Mouse (Mus musculus): ENCODE results near the gene Gmpr2.

The Gmpr2 gene

DNA sequence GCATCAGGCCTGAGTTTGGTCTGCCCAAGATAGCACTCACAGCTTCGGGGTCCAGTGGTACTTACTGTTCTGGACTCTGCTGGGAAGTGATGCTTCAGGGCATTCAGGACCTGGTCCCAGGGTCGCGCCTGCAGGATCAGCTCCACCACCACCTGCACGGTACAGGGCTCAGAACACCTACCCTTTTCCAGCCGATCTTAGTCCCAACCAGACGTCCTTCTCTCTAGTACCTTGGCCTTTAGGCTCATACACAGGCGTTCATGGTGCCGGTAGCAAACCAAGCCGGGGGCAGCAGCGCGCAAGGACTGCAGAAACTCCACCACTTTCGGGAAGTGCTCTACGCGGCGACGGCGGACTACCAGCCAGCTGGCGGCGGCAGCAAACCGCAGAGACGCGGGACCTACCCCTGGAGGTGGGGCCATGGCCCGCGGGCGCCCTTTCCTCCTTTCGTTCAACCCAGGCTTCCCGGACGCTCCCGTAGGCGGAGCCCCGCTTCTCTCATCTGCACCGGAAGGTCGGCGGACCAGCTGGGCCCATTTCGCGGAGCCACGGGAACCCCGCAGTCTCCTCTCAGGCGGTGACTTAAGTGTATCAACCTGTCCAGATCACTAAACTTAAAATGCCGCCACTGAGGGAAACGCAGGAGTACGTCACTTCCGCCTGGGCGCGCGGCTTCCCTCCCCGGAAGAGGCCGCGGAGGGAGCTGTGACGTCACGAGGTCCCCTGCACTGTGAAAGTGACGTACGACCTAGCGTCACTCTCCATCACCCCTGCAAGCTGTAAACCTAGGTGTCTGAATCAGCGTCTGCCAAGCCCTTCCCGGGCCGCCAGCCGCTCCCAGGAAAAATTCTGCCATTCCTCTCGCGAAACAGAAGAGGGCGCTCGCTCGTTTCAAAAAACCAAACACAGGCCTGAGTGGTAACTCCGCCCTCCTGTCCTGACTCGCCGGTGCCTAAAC is 9.7 kb downstream of the Gmpr2 start, which contains the start of gene Tinf2:
TSS of gene Tinf2 (minus strand) at position 661 of the 958 bp plus-strand sequence.
- DNase-seq (ENCODE audit: low read depth, low spot score): peak; percentile 96

GRCm38 (mm10) chr14:55682118-55682493 is 10.4 kb downstream of the Gmpr2 start:
- DNase-seq (ENCODE audit: low read depth, low spot score): no peak

- DNase-seq (ENCODE audit: low read depth, low spot score): no peak
These were observed 17.7 kb downstream of the Gmpr2 start for GRCm38 (mm10) chr14:55689433-55689832.

- DNase-seq (ENCODE audit: low read depth, low spot score): no peak
These were observed 25.5 kb downstream of the Gmpr2 start for GRCm38 (mm10) chr14:55697226-55697625.

DNA sequence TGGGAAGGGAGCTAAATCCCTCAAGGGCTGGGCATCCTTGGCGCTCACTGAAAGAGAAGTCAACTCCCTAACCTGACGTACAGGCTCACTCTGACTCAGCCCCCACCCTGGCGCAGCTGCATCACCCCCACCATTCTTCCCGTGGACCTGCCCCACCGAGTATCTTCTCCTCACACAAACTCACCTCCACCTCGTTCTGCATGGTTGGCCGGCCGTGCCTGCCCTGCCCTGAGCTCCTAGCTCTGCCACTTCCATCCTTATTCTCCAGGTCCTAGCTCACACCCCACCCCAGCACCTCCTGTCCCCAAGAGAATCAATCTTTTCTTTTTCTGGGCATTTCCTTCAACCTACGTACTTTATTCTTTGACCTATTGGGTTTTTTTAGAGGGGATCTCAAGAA is 29.4 kb downstream of the Gmpr2 start:
- DNase-seq (ENCODE audit: low read depth, low spot score): no peak

GRCm38 (mm10) chr14:55702761-55703160 is 31.0 kb downstream of the Gmpr2 start:
- no peak for DNase-seq (ENCODE audit: low read depth, low spot score)

DNA sequence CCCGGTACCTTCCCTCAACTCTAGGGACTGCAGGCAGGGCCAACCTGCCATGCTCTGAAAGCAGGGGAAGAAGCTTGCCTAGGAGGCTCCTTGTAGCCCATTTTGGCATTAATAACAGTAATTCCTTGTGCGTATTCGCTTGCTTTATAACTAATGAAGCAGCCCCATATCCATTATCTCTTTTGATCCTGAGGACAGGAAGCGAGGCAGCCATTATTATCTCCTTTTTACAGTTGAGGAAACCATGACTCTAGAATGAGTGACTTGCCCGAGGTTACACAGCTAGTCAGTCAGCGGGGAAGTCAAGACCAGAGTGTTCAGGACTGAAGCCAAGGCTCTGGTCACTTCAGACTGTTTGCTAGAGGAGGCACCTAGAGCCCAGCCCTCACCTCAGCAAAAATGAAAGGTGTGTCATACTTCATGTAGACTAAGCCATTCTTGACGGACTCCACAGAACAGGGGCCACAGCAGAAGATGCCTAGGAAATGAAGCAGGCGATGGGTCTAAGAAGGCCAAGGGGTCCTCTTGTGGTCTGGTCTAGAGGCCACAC is 34.4 kb downstream of the Gmpr2 start:
- DNase-seq (ENCODE audit: low read depth, low spot score): no peak

- no peak for DNase-seq (ENCODE audit: low read depth, low spot score)
These were observed 35.7 kb downstream of the Gmpr2 start for GRCm38 (mm10) chr14:55707397-55707796.

DNA sequence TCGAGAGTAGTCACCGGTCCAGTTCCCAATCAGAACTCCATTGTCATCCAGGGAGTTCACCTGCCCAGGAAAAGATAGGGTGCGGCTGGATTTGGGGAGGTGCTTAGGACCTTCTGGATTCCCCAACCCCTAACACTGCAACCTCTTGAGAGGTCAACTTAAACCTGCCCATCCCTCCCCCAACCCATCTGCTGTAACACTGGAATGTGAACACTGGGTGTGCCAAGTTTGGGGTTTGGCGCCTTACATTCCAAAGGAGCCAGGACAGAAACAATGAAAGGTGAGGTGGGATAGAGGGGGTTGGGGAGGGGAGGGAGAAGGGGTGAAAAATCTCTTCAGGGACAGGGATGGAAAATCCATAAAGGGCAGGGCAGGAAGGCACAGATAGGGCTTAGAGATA is 37.8 kb downstream of the Gmpr2 start:
- no peak for DNase-seq (ENCODE audit: low read depth, low spot score)

GRCm38 (mm10) chr14:55711786-55712185 is 40.0 kb downstream of the Gmpr2 start:
- no peak for DNase-seq (ENCODE audit: low read depth, low spot score)

DNA sequence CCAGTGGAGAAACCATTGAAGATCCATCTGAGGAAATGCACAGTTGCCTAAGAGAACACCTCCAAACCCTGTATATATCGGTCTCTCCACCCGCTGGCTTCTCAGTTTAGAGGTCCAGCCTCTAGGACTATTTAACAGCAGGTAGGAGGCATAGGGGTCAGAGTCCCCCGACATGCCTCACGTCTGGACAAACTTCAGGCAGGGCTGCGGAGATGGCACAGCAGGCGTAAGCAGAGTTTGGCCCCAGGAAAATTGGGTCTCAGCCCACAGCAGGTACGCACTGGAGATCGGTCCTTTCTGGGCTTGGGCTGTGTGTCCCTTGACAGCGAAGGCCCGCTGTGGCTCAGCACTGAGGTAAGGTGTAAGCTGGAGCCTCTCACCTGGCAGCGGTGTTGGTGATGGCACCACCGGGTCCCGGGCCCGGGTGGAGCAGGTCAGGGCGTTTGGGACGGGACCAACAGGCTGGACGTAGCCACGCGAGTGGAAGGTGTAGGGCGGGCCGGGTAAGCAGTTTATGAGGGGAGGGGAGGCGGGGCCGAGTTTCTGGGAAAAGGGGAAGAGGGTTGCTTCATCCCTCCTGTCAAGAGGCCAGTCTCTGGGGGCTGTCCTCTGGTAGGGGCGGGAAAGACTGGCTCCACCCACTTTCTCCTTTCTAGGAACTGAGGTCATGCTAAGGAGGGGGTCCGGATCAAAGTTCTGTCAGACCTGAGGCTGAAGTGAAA is 41.4 kb downstream of the Gmpr2 start:
- DNase-seq (ENCODE audit: low read depth, low spot score): no peak

GRCm38 (mm10) chr14:55713729-55714122 is 42.0 kb downstream of the Gmpr2 start, which contains the start of gene Tgm1:
Tgm1 (minus strand) TSS chr14:55713926.
- DNase-seq (ENCODE audit: low read depth, low spot score): no peak

DNA sequence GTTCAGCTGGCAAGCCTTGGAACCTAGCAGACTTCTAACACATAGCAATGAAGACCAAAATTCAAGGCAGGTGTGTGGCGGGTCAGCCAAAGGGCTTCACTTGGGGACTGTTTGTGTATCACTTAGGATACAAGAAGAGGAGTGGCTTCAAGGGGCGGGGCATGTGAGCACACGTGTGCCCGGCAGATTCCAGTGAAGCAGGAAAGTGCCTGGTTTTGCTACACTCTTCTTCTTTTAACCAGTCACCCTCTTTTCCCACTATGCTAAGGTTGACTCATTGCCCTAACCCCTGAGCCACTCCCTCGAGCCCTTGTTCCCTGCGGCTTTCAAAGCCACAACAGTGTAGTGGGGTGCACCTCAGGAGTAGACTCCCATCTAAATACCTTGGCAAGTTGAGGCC is 43.2 kb downstream of the Gmpr2 start:
- no peak for DNase-seq (ENCODE audit: low read depth, low spot score)

DNA sequence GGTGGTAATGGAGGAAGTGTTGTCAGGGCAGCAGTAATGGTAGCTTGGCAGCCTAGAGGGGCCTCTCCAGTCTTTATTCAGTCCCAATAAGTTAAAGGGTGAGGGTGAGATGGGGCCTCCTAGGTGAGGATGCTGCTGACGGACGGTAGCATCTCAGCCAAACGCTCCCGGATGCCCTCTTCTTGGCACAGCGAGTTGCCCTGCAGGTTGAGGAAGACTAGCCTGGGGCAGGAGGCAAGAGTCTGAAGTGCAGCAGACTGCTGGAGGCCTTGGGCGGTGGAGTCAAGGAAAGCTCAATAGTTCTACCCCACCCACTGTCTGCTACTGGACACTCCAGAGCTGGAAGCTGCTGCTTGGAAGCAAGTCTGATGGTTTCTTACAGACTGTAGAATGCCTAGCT is 44.5 kb downstream of the Gmpr2 start:
- DNase-seq (ENCODE audit: low read depth, low spot score): no peak

DNA sequence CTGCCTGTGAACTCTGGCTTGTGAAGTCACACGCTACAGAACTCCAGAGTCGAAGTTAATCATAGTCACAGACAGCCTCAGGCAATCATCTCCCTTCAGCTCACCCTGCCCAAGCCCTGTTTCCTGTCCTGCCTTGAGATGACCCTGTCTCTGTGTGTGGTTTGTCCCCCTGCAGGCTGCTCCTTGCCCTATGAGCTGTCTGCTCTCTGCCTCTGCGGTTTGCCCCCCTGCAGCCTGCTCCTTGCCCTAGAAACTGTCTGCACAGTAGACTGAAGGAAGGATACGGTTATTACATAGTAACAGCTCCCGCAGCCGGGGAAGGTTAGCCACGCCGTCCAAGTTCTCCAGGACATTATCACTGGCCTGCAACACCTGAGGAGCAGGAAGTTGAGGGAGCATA is 45.1 kb downstream of the Gmpr2 start:
- no peak for DNase-seq (ENCODE audit: low read depth, low spot score)

DNA sequence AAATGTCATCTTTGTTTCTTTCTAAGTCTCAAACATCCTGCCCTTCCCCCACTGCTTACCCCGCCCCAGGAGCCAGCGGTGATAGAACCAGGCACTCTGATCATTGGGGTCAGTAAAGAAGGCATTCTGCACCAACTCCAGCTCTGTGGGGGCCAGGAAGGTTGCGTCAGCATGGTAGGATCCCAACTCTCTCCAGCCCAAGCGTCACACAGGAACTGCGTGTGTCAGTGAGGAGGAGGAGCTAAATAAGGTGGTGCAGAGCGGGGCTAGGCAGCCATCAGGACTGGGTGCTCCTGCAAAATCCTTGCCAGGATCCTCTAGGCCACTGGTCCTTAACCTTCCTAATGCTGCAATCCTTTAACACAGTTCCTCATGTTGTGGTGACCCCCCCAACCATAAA is 48.0 kb downstream of the Gmpr2 start:
- DNase-seq (ENCODE audit: low read depth, low spot score): no peak

GRCm38 (mm10) chr14:55720666-55721065 is 48.9 kb downstream of the Gmpr2 start:
- no peak for DNase-seq (ENCODE audit: low read depth, low spot score)

- DNase-seq (ENCODE audit: low read depth, low spot score): no peak
These were observed 49.3 kb downstream of the Gmpr2 start for GRCm38 (mm10) chr14:55721076-55721475.

- peak; percentile 87 for DNase-seq (ENCODE audit: low read depth, low spot score)
These were observed 50.1 kb downstream of the Gmpr2 start, which contains the start of gene Rabggta for GRCm38 (mm10) chr14:55721700-55722437. Rabggta (minus strand) TSS chr14:55722263.

GRCm38 (mm10) chr14:55722438-55722945 is 50.8 kb downstream of the Gmpr2 start:
- DNase-seq (ENCODE audit: low read depth, low spot score): no peak

DNA sequence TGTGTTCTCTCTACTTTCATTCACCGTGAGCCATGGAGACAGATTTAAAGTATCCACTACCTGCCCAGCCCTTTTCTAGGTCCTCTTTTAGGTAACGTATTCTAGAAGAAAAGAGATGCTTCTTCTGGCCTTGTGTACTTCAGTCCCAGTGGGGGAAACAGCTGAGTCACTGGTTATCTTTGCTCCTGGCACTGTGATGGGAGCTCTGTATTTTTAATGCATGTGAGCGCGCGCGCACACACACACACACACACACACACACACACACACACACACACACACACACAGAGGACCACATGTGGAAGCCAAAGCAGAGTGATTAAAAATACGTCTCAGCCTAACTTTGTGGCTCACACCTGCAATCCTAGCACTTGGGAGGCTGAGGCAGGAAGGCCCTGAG is 51.7 kb downstream of the Gmpr2 start:
- DNase-seq (ENCODE audit: low read depth, low spot score): no peak
